Mouse (Mus musculus): ENCODE data around the gene Yjefn3.

Yjefn3 gene

GRCm38 (mm10) chr8:69877992-69878391, 24.5 kb downstream of the Yjefn3 start:
- DNase-seq = no peak

- DNase-seq = no peak
Observed at GRCm38 (mm10) chr8:69877396-69877795, 25.1 kb downstream of the Yjefn3 start.

GRCm38 (mm10) chr8:69876967-69877366, 25.5 kb downstream of the Yjefn3 start:
- no peak for DNase-seq

GRCm38 (mm10) chr8:69876097-69876496, 26.4 kb downstream of the Yjefn3 start:
- DNase-seq = no peak

- DNase-seq = no peak
Observed at GRCm38 (mm10) chr8:69874654-69875053, 27.9 kb downstream of the Yjefn3 start.

- DNase-seq = peak; percentile 52
Observed at GRCm38 (mm10) chr8:69874155-69874554, 28.4 kb downstream of the Yjefn3 start.

- no peak for DNase-seq
Observed at GRCm38 (mm10) chr8:69870907-69871306, 31.6 kb downstream of the Yjefn3 start.

GRCm38 (mm10) chr8:69870003-69870765, 32.3 kb downstream of the Yjefn3 start:
- DNase-seq = no peak

- no peak for DNase-seq
Observed at GRCm38 (mm10) chr8:69867696-69868326, 34.7 kb downstream of the Yjefn3 start.

- no peak for DNase-seq
Observed at GRCm38 (mm10) chr8:69864180-69864579, 38.3 kb downstream of the Yjefn3 start.

- no peak for DNase-seq
Observed at GRCm38 (mm10) chr8:69863387-69864020, 39.0 kb downstream of the Yjefn3 start.

- no peak for DNase-seq
Observed at GRCm38 (mm10) chr8:69861251-69861650, 41.3 kb downstream of the Yjefn3 start.

GRCm38 (mm10) chr8:69860807-69861206, 41.7 kb downstream of the Yjefn3 start:
- DNase-seq = no peak

- DNase-seq = no peak
Observed at GRCm38 (mm10) chr8:69853869-69854268, 48.6 kb downstream of the Yjefn3 start.

- no peak for DNase-seq
Observed at GRCm38 (mm10) chr8:69850926-69851506, 51.5 kb downstream of the Yjefn3 start.

GRCm38 (mm10) chr8:69849899-69850298, 52.6 kb downstream of the Yjefn3 start:
- peak; percentile 22 for DNase-seq

- no peak for DNase-seq
Observed at GRCm38 (mm10) chr8:69848951-69849350, 53.6 kb downstream of the Yjefn3 start.

GRCm38 (mm10) chr8:69847167-69848065, 55.1 kb downstream of the Yjefn3 start:
- DNase-seq = no peak

Data from thymus, postnatal 25 days (tissue).